Mouse (Mus musculus) telencephalon, adult 2 months (tissue): ENCODE data around the gene Bet1.

Experiments
- DNase-seq: peaks from one replicate; pipeline ENCODE4 v3.0.0-alpha.2; 2011; ENCODE audit warnings: low read depth, low spot score

Bet1 gene

DNA sequence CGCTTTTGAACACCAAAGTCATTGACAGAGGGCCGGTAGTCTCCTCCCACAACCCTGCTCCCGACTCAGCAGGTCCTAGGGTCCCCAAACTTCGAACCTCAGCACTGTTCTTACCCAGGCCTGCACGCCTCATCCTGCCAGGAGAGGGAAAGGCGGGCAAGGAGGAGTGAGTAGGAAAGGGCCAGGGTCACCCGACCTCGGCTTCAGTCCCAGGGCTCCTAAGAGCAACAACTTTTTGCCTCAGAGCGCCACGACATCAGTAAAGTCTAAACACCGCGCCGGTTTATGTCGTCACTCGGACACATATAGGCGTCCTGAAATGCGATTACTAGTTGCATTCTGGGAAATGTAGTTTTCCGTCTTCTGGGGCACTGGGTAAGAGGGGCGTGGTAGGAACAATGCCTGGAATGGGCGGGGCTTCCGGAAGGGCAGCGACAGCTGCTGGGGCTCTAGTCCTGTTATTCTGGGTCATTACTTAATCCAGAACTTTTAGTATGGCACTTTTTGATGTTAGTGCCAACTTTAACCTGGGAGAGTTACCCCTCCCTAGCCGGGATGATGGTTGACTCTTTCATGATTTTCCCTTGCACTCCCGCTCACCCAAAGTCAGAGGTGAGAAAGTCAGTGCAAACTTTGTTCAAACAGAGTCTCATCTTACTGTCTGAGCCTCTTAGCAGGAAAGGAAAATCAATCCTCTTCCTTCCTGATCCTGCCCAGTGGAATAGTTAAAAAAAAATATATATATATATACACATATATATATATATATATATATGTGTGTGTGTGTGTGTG lies at the start of gene Bet1:
Gene Bet1, minus strand, starts transcription at position 310 of the 792 bp plus-strand sequence.
- peak; percentile 94 for DNase-seq

DNA sequence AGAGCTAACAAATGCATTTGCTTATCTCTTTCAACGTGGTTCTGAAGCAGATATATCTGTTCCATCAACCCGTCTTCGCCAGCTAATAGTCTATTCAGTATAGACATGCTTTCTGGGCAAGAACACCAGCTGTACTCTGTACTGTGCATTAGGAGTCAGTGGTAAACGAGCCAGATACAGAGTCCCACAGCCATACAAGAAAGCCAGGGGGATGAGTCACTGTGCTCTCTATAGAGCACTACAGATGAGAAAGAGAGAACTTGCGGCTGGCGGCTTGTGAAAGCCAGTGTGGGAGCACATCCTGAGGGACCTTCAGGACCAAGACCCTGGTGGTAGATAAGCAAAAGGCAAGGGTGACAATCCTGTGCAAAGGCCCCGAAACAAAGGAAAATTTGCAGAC lies 45.5 kb upstream of the Bet1 start:
- DNase-seq, result peak; percentile 6

DNA sequence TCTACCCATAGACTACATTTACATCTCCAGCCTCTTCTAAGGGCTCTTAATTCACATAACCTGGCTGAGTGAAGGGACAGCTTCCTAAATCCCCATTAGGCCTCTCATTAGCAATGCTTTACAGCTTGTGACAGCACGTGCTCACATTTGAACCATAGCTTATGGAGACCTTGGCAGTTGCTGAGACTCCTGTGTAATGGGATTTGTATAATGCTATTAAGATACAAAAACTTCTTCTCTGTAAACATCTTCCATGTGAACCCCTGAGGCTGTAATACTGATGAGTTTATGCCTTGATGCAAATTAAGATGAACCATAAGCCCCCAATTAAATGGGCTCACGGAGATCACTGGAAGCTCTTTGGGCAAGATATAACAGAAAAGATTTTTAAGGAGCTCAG lies 44.4 kb upstream of the Bet1 start:
- no peak for DNase-seq

DNA sequence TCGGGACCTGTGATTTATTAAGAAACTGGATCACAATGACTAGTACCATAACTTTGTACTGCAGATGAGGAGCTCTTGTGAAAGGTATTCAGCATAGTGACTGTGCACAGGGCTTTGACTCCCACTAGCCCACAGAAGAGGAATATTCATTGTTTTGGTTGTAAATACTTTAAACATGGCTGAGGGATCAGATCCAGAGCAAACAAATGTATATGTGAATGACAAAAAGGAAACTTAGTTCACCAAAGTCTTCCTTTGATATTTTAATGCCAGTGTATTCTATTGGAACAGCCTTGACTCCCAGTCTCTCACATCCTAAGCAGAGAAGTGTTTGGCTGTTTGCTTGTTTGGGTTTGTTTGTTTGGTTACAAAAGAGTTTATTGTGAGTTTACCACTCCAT lies 31.8 kb upstream of the Bet1 start:
- no peak for DNase-seq

DNA sequence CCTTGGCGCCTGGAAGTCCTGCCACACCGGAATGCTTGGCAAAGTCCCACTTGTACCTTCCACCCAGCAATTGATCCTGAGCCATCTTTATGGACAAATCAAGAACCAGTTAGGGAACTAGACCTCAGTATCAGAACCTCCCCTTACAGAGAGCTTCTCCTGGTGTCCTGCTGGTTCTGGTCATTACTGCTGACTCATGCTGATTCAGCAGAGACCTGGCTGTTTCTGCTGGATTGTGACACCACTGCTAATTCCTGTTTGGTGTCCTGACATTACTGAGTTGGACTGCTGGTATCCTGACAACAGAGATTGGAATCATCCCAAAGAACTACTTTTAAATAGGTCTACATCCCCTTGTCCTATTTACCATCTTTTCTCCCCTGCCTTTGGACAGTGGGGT lies 3.7 kb upstream of the Bet1 start:
- no peak for DNase-seq

DNA sequence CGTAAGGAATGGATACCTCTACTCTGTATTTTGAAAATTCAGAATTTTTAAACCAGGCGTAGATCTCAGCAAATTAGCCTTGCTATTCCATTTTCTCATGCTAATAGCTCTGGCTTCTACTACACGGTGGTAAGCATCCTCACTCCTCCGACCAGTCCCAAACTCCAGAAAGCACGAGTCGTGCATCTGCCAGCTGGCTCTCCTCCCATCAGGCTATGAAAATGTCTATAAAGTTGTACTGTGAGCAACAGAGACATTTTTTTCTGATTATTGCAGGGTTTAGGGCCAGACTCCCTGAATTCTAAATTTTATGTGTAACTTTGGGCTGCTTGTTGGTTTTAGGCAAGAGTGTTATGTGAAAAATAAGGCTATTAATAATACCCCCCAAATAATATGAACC lies 14.5 kb downstream of the Bet1 start:
- no peak for DNase-seq

DNA sequence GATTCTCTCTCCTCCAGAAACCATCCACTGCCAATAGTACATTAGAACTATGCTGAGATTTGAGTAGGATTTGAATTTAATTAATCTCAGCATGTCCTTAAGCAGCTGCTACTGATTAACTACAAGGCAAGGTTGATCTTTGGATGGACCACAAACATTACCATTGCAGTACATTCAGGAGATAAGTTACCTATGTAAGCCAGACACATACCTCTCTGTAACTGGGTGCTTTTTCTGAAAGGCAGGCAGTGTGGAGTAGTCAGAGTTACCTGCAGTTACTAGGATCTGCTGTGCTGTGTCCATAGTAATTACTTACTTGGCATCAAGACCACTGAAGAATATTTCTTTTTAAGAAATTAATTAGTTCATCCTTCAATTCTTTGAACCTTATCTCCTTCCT lies 17.1 kb downstream of the Bet1 start:
- no peak for DNase-seq

DNA sequence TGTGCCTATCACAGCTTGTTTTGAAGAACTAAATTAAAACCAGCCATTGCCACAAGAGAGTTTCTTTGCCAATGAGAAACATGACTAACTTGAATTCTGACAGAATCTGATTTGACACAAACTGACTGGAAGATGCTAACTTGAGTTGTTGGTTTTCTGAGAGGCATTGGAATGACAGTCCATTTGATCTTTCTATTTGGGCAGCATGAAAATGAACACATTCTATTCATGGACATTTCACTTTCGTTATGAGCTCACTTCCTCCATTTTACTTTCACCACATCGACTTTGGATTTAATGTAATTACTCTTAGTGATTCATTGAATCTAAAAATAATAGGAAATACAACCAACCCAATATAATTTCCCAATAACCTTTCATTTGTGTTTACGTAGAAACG lies 32.4 kb downstream of the Bet1 start:
- DNase-seq, result no peak

DNA sequence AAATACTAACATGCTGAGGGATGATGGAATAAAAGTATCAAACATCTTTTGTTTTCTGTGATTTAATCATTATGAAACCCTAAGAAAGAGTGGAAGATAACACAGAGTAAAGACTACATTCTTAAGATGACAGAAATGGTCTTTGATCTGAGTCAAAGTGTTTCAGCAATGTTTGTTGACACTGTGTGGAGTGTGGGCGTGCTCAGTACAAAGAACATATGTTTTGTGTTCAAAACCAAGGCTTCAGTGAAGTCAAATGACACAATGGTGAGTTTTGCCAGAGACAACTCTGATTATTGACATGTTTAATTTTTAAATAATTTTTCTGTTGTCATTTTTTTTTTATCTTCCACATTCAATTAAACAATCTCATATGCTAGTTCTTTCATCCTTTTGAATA lies 33.9 kb downstream of the Bet1 start:
- DNase-seq, result no peak

DNA sequence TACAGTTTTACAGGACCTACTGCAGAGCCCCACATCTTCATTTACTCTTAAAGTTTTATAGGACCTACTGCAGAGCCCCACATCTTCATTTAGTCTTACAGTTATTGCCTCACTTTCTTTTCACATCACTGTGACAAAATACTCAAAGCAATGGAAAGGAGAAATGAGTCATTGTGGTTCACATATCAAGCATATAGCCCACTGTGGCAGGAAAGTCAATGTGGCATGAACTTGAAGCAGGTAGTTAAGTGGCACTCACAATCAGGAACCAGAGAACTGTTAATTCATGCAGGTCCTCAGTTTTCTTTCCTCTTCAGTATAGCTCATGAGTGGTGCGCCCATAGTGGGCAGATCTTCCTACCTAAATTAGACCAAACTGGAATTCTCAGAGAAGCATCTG lies 39.6 kb downstream of the Bet1 start:
- DNase-seq, result no peak

DNA sequence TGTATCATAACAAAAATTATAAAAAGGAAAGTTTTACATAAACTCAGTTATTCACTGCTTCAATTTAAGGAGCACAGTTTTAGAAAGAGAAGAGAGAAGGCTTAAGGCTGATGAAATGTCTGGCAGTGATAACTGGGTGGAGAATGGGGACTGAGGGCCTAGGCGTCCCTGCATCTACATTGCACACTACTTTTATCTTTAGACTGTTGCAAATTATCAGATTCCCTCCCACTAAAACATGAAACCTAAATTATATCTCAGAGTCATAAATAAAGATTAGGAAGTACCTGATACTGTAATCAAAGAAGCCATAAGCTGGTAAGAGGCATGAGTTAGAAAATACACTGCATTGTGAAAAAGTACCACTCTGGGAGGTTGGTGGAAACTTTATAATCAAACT lies 45.0 kb downstream of the Bet1 start:
- DNase-seq, result no peak

DNA sequence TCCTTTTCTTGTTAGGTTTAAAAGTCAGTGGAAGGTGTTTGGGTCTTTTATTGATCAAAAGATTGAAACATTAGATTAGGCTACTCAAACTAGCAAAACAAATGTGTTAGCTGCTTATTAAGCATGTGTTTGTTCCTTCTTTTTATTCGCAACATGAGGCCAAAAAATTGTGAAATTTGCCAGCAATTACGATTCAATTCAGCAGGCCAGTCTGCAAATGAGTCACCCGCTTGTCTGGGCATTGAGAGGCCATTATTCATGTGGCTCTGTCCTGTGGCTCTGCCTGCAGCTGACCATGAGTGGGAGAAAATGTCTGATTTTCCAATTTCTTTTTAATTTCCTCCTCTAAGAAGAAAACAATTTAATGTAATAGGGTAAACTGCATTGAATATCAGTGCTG lies 55.8 kb downstream of the Bet1 start:
- DNase-seq, result peak; percentile 2
